Mouse (Mus musculus) myocyte (in vitro differentiated cells): ENCODE data around the gene Cdc42bpa.
A peak's percentile ranks its signal among the peaks of the same experiment; 100 is the strongest.

Source experiments
- CEBPB ChIP-seq: IDR thresholded peaks from 2 replicates; pipeline ENCODE4 v1.6.1; 2011; ENCODE audit warnings: mild to moderate bottlenecking, moderate library complexity; ENCODE audit not compliant: poor library complexity, insufficient read depth, severe bottlenecking
- E2F4 ChIP-seq: IDR thresholded peaks from one replicate; pipeline ENCODE4 v1.6.1; 2011; ENCODE audit warnings: mild to moderate bottlenecking, control low read depth, moderate library complexity; ENCODE audit not compliant: insufficient read depth
- MAX ChIP-seq: IDR thresholded peaks from one replicate; pipeline ENCODE4 v1.6.1; 2011; ENCODE audit warnings: low read depth, mild to moderate bottlenecking, control low read depth
- MYOD1 ChIP-seq, 3 experiments: IDR thresholded peaks; one replicate each; pipeline ENCODE4 v1.6.1; 2011; ENCODE audit warnings: control low read depth in 2 of 3, low read depth in 2 of 3, mild to moderate bottlenecking in 2 of 3, moderate library complexity in 1 of 3; ENCODE audit not compliant: insufficient read length in 2 of 3, control insufficient read depth in 1 of 3
- MYOG ChIP-seq, 3 experiments: IDR thresholded peaks; one replicate each; pipeline ENCODE4 v1.6.1; 2011; ENCODE audit warnings: control low read depth in 2 of 3, low read depth in 2 of 3, mild to moderate bottlenecking in 2 of 3; ENCODE audit not compliant: insufficient read length in 2 of 3, control insufficient read depth in 1 of 3, insufficient read depth in 1 of 3
- POLR2A ChIP-seq: IDR thresholded peaks from one replicate; pipeline ENCODE4 v1.6.1; 2011; ENCODE audit warnings: low read depth, mild to moderate bottlenecking, control low read depth, moderate library complexity; ENCODE audit not compliant: insufficient read length
- POLR2AphosphoS2 ChIP-seq: IDR thresholded peaks from one replicate; pipeline ENCODE4 v1.6.1; 2011; ENCODE audit warnings: low read depth, control low read depth; ENCODE audit not compliant: insufficient read length
- REST ChIP-seq: IDR thresholded peaks from one replicate; pipeline ENCODE4 v1.6.1; 2011; ENCODE audit warnings: mild to moderate bottlenecking, control low read depth, moderate library complexity; ENCODE audit not compliant: insufficient read depth, insufficient read length
- TCF12 ChIP-seq: IDR thresholded peaks from one replicate; pipeline ENCODE4 v1.6.1; 2011; ENCODE audit warnings: mild to moderate bottlenecking, control low read depth; ENCODE audit not compliant: poor library complexity, insufficient read depth, severe bottlenecking
- USF1 ChIP-seq: IDR thresholded peaks from one replicate; pipeline ENCODE4 v1.6.1; 2011; ENCODE audit warnings: low read depth, mild to moderate bottlenecking, control low read depth, moderate library complexity

DNA sequence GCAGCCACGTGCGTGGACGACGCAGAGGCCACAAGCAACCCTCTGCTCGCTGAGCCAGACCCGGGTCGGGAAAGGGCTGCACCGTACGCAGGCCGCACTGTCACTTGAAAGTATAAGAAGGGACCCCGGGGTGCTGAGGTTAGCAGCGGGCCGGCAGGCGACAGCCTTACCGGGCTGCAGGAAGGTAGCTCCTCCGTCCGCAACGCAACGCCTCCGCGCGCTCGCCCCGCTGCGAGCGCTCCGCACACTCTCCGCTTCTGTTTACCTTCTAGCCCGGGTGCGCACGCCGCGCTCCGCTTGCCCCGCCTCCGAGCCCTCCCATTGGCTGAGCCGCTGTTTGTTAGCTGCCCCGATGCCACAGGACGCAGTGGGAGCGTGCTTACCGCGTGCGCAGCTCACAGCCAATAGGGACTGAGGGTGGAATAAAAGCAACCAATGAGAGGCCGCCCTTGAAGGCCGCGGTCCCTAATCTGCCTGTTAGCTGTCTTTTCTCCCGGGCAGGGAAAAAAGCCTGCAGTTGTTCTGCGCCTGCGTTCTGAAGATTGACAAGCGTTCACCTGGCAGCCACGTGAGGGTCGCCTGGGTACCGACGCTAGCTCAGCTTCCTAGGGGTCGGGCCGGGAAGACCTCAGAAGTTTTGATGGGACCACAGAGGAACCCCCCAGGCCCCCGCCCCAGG, 235.6 kb downstream of the Cdc42bpa start:
- TF ChIP-seq USF1 = peak; percentile 29
- TF ChIP-seq MAX = peak; percentile 64
- TF ChIP-seq POLR2A = peak; percentile 90
- peak; percentile 77 for TF ChIP-seq POLR2AphosphoS2
- TF ChIP-seq CEBPB = no peak
- peak in 2 of 3 experiments; percentile 4 to 29 for TF ChIP-seq MYOD1 (IDR thresholded peaks at IDR 0.05; ENCODE audit: control insufficient read depth in 1 of 3, insufficient read length in 2 of 3, low read depth in 2 of 3)
- TF ChIP-seq E2F4 = peak; percentile 48
- no peak for TF ChIP-seq REST
- no peak for TF ChIP-seq TCF12
- TF ChIP-seq MYOG (IDR thresholded peaks at IDR 0.05; ENCODE audit: control insufficient read depth in 1 of 3, insufficient read depth in 1 of 3, insufficient read length in 2 of 3, low read depth in 2 of 3) = peak in 1 of 3 experiments; percentile 13
